Mouse (Mus musculus) erythroblast, embryonic 14.5 days (primary cell): Measurements from ENCODE around the gene Pde4d.

Experiments
- GATA1 ChIP-seq: IDR thresholded peaks from 2 replicates; pipeline ENCODE4 v1.6.1; 2012; ENCODE audit warnings: low read length, inconsistent platforms, mixed read lengths
- TAL1 ChIP-seq: IDR thresholded peaks from 3 replicates; pipeline ENCODE4 v1.6.1; 2012; ENCODE audit warnings: low read length, inconsistent platforms, mixed read lengths

DNA sequence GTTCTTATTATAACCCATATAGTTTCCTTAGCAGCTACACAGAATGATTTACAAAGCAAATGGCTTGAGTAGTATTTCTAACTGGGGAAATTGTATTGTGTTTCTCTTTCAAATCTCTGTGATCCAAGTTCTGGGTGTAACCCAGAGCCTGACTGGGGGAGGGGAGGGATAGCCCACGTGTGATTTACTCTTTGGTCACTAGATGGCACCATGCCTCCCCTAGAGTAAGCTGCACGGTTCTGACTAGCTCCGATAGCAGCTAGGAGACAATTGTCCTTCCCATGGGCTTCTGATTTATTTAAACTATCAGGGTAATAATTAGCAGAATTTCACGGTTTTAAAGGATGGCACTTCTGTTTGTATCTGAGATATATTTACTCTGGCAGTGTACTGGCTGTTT lies 893.8 kb downstream of the Pde4d start:
- TF ChIP-seq TAL1 (no peak), GATA1 (no peak)
